Mouse (Mus musculus) E14TG2a.4 (cell line): ENCODE data around the gene Larp4.

Source experiments
- H3K27me3 ChIP-seq: 2 replicates; pipeline ENCODE4 v1.6.1; 2014; ENCODE audit warnings: low read length, control low read depth; ENCODE audit not compliant: insufficient read depth
- H3K36me3 ChIP-seq: 2 replicates; pipeline ENCODE4 v1.6.1; 2014; ENCODE audit warnings: low read length, control low read depth; ENCODE audit not compliant: insufficient read depth
- H3K4me1 ChIP-seq: replicated peaks from 2 replicates; pipeline ENCODE4 v1.6.1; 2014; ENCODE audit warnings: low read depth, low read length, control low read depth
- H3K4me3 ChIP-seq: replicated peaks from 2 replicates; pipeline ENCODE4 v1.5.1; 2014; ENCODE audit warnings: mild to moderate bottlenecking, low read length
- H3K9me3 ChIP-seq: 2 replicates; pipeline ENCODE4 v1.6.1; 2014; ENCODE audit warnings: low read length, control low read depth
- CTCF ChIP-seq: conservative IDR thresholded peaks from 2 replicates; pipeline ENCODE4 v1.5.1; 2014; ENCODE audit warnings: low read length
- NANOG ChIP-seq: IDR thresholded peaks from 2 replicates; pipeline ENCODE4 v1.6.1; 2014; ENCODE audit warnings: borderline replicate concordance, low read length, mixed read lengths
- POU5F1 ChIP-seq: IDR thresholded peaks from 2 replicates; pipeline ENCODE4 v1.6.1; 2014; ENCODE audit warnings: low read length, borderline replicate concordance

Larp4 gene

GRCm38 (mm10) chr15:99993100-99993499 is 23.2 kb downstream of the Larp4 start:
- Histone ChIP-seq H3K4me1 (no peaks in the 10 kb centered on the region), H3K36me3 (peaks cover 92% of the 10 kb centered on the region), H3K4me3 (no peak overlapping the region), H3K27me3 (no peaks in the 10 kb centered on the region), H3K9me3 (no peaks in the 10 kb centered on the region)
- TF ChIP-seq POU5F1: no peak
- no peak for TF ChIP-seq CTCF
- TF ChIP-seq NANOG: no peak

DNA sequence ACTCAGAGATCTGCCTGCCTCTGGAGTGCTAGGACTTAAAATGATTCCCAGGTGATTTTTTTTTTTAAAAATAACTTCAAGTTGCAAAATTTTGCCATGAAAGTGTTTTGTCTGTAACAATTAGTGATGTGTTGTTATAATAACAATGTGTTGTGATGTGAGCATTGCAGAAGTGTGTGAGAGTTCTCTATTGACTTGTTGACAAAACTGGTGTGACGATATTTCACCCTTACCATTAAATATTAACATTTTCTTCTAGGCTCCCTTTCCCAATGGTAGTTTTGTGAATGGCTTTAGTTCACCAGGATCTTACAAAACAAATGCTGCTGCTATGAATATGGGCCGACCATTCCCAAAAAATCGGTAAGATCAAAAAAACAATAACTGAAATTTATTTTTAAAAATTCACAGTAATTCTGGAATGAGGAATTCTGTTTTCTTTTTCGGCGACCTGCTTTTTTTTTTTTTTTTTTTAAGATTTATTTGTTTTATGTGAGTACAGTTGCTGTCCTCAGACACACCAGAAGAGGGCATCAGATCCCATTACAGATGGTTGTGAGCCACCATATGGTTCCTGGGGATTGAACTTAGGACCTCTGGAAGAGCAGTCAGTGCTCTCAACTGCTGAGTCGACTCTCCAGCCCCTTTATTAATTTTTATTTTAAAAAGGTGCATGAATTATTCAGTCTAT is 27.4 kb downstream of the Larp4 start:
- H3K9me3 ChIP-seq: no peaks in the 10 kb centered on the region
- no peaks in the 10 kb centered on the region for H3K27me3 ChIP-seq
- TF ChIP-seq NANOG (no peak), POU5F1 (no peak), CTCF (no peak)

DNA sequence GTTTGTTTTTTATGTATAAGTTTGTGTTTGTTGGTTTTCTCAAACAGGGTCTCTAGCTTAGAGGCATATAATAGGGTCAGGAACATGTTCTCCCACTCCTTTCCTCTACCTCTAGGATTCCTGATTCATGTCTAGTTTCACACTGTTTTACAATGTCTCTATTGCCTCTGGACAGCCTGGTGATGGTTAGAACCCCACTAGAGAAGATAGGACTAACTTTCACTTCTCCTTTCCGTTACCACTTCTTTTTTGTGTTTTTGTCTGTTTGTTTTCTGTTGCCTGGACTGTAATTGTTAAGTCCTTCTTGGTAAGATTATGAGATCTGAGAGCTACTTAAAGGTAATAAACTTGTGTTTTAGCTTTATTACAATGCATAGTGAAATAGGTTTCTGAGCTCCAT is 29.5 kb downstream of the Larp4 start:
- peaks cover 97% of the 10 kb centered on the region for H3K36me3 ChIP-seq
- no peak overlapping the region for H3K4me3 ChIP-seq
- no peak for TF ChIP-seq NANOG
- no peak for TF ChIP-seq CTCF
- TF ChIP-seq POU5F1: no peak
- H3K27me3 ChIP-seq: no peaks in the 10 kb centered on the region
- H3K4me1 ChIP-seq: no peaks in the 10 kb centered on the region
- H3K9me3 ChIP-seq: no peaks in the 10 kb centered on the region

More for the DNA sequence above, 27.4 kb downstream of the Larp4 start:
- Histone ChIP-seq H3K4me1 (no peaks in the 10 kb centered on the region), H3K4me3 (no peak overlapping the region), H3K36me3 (peaks cover 94% of the 10 kb centered on the region)

GRCm38 (mm10) chr15:100004677-100005273 is 34.9 kb downstream of the Larp4 start:
- Histone ChIP-seq H3K4me1 (no peaks in the 10 kb centered on the region), H3K4me3 (no peak overlapping the region), H3K36me3 (peaks cover 100% of the 10 kb centered on the region), H3K27me3 (no peaks in the 10 kb centered on the region), H3K9me3 (no peaks in the 10 kb centered on the region)
- TF ChIP-seq CTCF (no peak), POU5F1 (no peak), NANOG (no peak)

DNA sequence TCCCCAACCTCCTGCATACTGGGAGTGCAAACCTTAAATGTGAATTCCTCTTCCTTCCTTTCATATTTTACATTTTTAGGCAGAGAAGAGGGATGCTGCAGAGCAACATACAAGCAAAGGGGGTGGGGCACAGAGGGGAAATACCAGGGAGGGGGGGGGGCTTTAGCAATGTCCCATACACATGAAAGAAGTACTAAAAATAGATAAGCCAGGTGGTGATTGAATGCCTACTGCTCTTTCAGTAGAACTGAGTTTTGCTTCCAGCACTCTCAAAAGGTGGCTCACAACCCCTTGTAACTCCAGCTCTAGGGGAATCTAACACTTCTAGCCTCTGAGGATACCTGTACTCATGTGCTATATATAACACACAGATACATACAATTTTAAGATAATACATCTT is 36.3 kb downstream of the Larp4 start:
- Histone ChIP-seq H3K27me3 (no peaks in the 10 kb centered on the region), H3K36me3 (peaks cover 100% of the 10 kb centered on the region), H3K9me3 (no peaks in the 10 kb centered on the region), H3K4me3 (no peak overlapping the region), H3K4me1 (no peaks in the 10 kb centered on the region)
- no peak for TF ChIP-seq POU5F1
- no peak for TF ChIP-seq NANOG
- no peak for TF ChIP-seq CTCF

DNA sequence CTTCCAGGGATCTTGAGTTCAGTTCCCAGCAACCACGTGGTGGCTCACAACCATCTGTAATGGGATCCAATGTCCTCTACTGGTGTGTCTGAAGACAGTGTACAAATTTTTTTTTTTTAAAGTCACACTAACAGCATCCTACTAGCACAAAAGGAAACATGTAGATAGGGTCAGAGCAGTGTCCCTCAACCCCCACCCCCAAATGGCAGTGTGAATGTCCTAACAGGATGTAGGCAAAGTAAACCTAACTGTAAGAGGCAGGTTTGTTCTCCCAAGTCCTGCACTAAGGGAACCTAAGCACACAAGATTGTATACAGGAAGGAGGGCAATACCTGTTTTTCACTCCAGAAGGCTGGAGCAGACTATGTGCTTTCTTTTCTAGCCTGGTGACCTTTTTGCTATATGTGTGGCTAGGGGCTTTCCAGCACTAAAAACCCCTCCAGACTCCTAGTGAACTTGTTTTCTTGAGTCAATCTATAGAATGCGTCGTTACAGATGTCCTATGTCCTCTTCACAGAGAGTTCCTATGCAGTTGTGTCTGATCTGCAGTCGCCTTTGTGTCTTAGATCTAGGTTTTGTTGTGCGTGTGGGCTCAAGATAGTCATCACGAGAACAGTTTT is 48.5 kb downstream of the Larp4 start:
- H3K9me3 ChIP-seq: no peaks in the 10 kb centered on the region
- TF ChIP-seq NANOG (no peak), POU5F1 (no peak), CTCF (no peak)

DNA sequence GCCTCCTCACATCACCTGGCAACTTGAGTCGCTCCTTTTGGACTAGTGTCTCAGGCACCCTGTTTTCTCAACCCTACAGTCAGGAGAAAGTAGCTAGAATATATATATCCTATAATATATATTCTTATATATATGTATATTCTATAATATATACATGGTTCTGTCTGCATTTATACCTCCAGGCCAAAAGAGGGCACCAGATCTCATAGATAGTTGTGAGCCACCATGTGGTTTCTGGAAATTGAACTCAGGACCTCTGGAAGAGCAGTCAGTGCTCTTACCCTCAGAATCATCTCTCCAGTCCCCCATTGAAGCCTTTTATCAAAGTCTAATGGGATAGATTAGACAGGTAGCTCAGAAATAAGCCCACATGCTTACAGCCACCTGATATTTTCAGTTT is 51.3 kb downstream of the Larp4 start:
- Histone ChIP-seq H3K9me3 (no peaks in the 10 kb centered on the region), H3K4me1 (peaks cover 35% of the 10 kb centered on the region)
- TF ChIP-seq NANOG (no peak), CTCF (peak; percentile 14; the same call in 1 of the 2 replicates), POU5F1 (no peak)

More for the DNA sequence above, 48.5 kb downstream of the Larp4 start:
- peaks cover 31% of the 10 kb centered on the region for H3K36me3 ChIP-seq
- peaks cover 18% of the 10 kb centered on the region for H3K4me1 ChIP-seq
- H3K4me3 ChIP-seq: no peak overlapping the region
- no peaks in the 10 kb centered on the region for H3K27me3 ChIP-seq

DNA sequence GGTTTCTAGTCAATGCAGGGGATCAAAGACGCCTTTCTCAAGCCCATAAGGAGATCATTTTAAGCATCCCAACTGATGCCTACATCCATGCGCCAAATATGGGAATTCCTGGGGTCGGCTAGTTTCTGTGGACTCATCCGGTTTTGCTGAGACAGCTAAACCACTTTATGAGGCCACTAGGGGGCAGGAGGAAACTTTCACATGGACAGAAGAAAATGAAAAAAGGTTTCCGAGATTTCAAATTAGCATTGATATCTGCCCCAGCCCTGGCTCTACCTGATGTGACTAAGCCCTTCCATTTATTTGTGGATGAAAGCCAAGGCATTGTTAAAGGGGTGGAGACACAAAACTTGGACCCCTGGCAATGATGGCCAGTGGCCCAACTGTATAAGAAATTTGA is 53.1 kb downstream of the Larp4 start:
- Histone ChIP-seq H3K36me3 (peaks cover 4% of the 10 kb centered on the region; the same call in 1 of the 2 replicates), H3K4me1 (peaks cover 35% of the 10 kb centered on the region), H3K9me3 (no peaks in the 10 kb centered on the region), H3K27me3 (peaks cover 3% of the 10 kb centered on the region; the same call in 1 of the 2 replicates), H3K4me3 (no peak overlapping the region)
- peak; percentile 59 for TF ChIP-seq CTCF
- no peak for TF ChIP-seq POU5F1
- no peak for TF ChIP-seq NANOG

More for the DNA sequence above, 51.3 kb downstream of the Larp4 start:
- Histone ChIP-seq H3K27me3 (peaks cover 3% of the 10 kb centered on the region; the same call in 1 of the 2 replicates), H3K36me3 (peaks cover 16% of the 10 kb centered on the region; the same call in 1 of the 2 replicates), H3K4me3 (no peak overlapping the region)
